Mouse (Mus musculus) skeletal muscle tissue, adult 2 months (tissue): Measurements from ENCODE around the gene Dgkk.
"Not testable (repeated sequence)": the region's sequence is repeated elsewhere in the genome, so short reads cannot be mapped to it uniquely, and the experiment has no call there.

Experiments
- DNase-seq: peaks from one replicate; pipeline ENCODE4 v3.0.0-alpha.2; 2012; ENCODE audit warnings: low read depth, low spot score

Dgkk gene

GRCm38 (mm10) chrX:6779006-6779405 lies at the start of gene Dgkk:
Gene Dgkk, plus strand, starts transcription at chrX:6779306.
- DNase-seq: not testable (repeated sequence)

- no peak for DNase-seq
These were observed 45.1 kb upstream of the Dgkk start for GRCm38 (mm10) chrX:6733998-6734397.

GRCm38 (mm10) chrX:6750714-6751113 lies 28.4 kb upstream of the Dgkk start:
- DNase-seq: no peak

GRCm38 (mm10) chrX:6751549-6752047 lies 27.5 kb upstream of the Dgkk start:
- no peak for DNase-seq

GRCm38 (mm10) chrX:6777489-6778249 lies 1.4 kb upstream of the Dgkk start:
- no peak for DNase-seq

- no peak for DNase-seq
These were observed 862 bp upstream of the Dgkk start for GRCm38 (mm10) chrX:6778250-6778637.

GRCm38 (mm10) chrX:6779969-6780539 lies 948 bp downstream of the Dgkk start:
- DNase-seq: no peak

GRCm38 (mm10) chrX:6832553-6832952 lies 53.4 kb downstream of the Dgkk start:
- DNase-seq: no peak

- DNase-seq: no peak
These were observed 74.4 kb downstream of the Dgkk start for GRCm38 (mm10) chrX:6853466-6853865.

GRCm38 (mm10) chrX:6854136-6854535 lies 75.0 kb downstream of the Dgkk start:
- no peak for DNase-seq

GRCm38 (mm10) chrX:6893933-6894332 lies 114.8 kb downstream of the Dgkk start:
- no peak for DNase-seq

- DNase-seq: no peak
These were observed 131.9 kb downstream of the Dgkk start for GRCm38 (mm10) chrX:6911047-6911446.

- no peak for DNase-seq
These were observed 143.1 kb downstream of the Dgkk start for GRCm38 (mm10) chrX:6922165-6922564.

GRCm38 (mm10) chrX:6926224-6926623 lies 147.1 kb downstream of the Dgkk start:
- DNase-seq: no peak

- DNase-seq: no peak
These were observed 189.5 kb downstream of the Dgkk start for GRCm38 (mm10) chrX:6968598-6968997.

GRCm38 (mm10) chrX:6971956-6972355 lies 192.8 kb downstream of the Dgkk start:
- DNase-seq: peak; percentile 0

- not testable (repeated sequence) for DNase-seq
These were observed 204.8 kb downstream of the Dgkk start for GRCm38 (mm10) chrX:6983916-6984315.
